Mouse (Mus musculus): ENCODE results near the gene Myh1.
A peak's percentile ranks its signal among the peaks of the same experiment; 100 is the strongest.

Gene Myh1

GRCm38 (mm10) chr11:67199752-67200151 is at the start of gene Myh1:
Gene Myh1, plus strand, starts transcription at chr11:67200052.
- peak; percentile 49 for DNase-seq (ENCODE audit: low read depth, low spot score)

GRCm38 (mm10) chr11:67150237-67150636 is 49.6 kb upstream of the Myh1 start:
- no peak for DNase-seq (ENCODE audit: low read depth, low spot score)

- DNase-seq (ENCODE audit: low read depth, low spot score), result no peak
These were observed 48.7 kb upstream of the Myh1 start for GRCm38 (mm10) chr11:67151159-67151558.

- no peak for DNase-seq (ENCODE audit: low read depth, low spot score)
These were observed 47.9 kb upstream of the Myh1 start for GRCm38 (mm10) chr11:67151651-67152630.

GRCm38 (mm10) chr11:67153123-67153522 is 46.7 kb upstream of the Myh1 start:
- DNase-seq (ENCODE audit: low read depth, low spot score), result peak; percentile 60

- DNase-seq (ENCODE audit: low read depth, low spot score), result no peak
These were observed 46.0 kb upstream of the Myh1 start for GRCm38 (mm10) chr11:67153843-67154242.

GRCm38 (mm10) chr11:67155650-67156049 is 44.2 kb upstream of the Myh1 start:
- DNase-seq (ENCODE audit: low read depth, low spot score), result no peak

GRCm38 (mm10) chr11:67160131-67160530 is 39.7 kb upstream of the Myh1 start:
- DNase-seq (ENCODE audit: low read depth, low spot score), result no peak

GRCm38 (mm10) chr11:67163701-67164100 is 36.2 kb upstream of the Myh1 start:
- DNase-seq (ENCODE audit: low read depth, low spot score), result peak; percentile 38

GRCm38 (mm10) chr11:67164851-67165250 is 35.0 kb upstream of the Myh1 start:
- DNase-seq (ENCODE audit: low read depth, low spot score), result no peak

- no peak for DNase-seq (ENCODE audit: low read depth, low spot score)
These were observed 30.6 kb upstream of the Myh1 start for GRCm38 (mm10) chr11:67169301-67169700.

- no peak for DNase-seq (ENCODE audit: low read depth, low spot score)
These were observed 29.1 kb upstream of the Myh1 start, which contains the start of gene Myh2 for GRCm38 (mm10) chr11:67170727-67171126. Gene Myh2, plus strand, starts transcription at chr11:67171027.

GRCm38 (mm10) chr11:67172439-67172838 is 27.4 kb upstream of the Myh1 start:
- DNase-seq (ENCODE audit: low read depth, low spot score), result no peak

- DNase-seq (ENCODE audit: low read depth, low spot score), result no peak
These were observed 23.5 kb upstream of the Myh1 start for GRCm38 (mm10) chr11:67176376-67176775.

- no peak for DNase-seq (ENCODE audit: low read depth, low spot score)
These were observed 9.5 kb upstream of the Myh1 start for GRCm38 (mm10) chr11:67190316-67190715.

- no peak for DNase-seq (ENCODE audit: low read depth, low spot score)
These were observed 9.0 kb upstream of the Myh1 start for GRCm38 (mm10) chr11:67190814-67191213.

GRCm38 (mm10) chr11:67191496-67191895 is 8.4 kb upstream of the Myh1 start:
- DNase-seq (ENCODE audit: low read depth, low spot score), result no peak

GRCm38 (mm10) chr11:67199321-67199720 is 531 bp upstream of the Myh1 start:
- DNase-seq (ENCODE audit: low read depth, low spot score), result no peak

GRCm38 (mm10) chr11:67204766-67205165 is 4.9 kb downstream of the Myh1 start:
- peak; percentile 78 for DNase-seq (ENCODE audit: low read depth, low spot score)

GRCm38 (mm10) chr11:67221803-67222202 is 22.0 kb downstream of the Myh1 start:
- no peak for DNase-seq (ENCODE audit: low read depth, low spot score)

GRCm38 (mm10) chr11:67224466-67224865 is 24.6 kb downstream of the Myh1 start:
- DNase-seq (ENCODE audit: low read depth, low spot score), result no peak

- no peak for DNase-seq (ENCODE audit: low read depth, low spot score)
These were observed 28.9 kb downstream of the Myh1 start for GRCm38 (mm10) chr11:67228731-67229130.

- DNase-seq (ENCODE audit: low read depth, low spot score), result no peak
These were observed 29.3 kb downstream of the Myh1 start for GRCm38 (mm10) chr11:67229166-67229565.

Data from skeletal muscle tissue, adult 2 months (tissue).